Mouse (Mus musculus): ENCODE measurements around the gene Nrsn2.

The Nrsn2 gene

DNA sequence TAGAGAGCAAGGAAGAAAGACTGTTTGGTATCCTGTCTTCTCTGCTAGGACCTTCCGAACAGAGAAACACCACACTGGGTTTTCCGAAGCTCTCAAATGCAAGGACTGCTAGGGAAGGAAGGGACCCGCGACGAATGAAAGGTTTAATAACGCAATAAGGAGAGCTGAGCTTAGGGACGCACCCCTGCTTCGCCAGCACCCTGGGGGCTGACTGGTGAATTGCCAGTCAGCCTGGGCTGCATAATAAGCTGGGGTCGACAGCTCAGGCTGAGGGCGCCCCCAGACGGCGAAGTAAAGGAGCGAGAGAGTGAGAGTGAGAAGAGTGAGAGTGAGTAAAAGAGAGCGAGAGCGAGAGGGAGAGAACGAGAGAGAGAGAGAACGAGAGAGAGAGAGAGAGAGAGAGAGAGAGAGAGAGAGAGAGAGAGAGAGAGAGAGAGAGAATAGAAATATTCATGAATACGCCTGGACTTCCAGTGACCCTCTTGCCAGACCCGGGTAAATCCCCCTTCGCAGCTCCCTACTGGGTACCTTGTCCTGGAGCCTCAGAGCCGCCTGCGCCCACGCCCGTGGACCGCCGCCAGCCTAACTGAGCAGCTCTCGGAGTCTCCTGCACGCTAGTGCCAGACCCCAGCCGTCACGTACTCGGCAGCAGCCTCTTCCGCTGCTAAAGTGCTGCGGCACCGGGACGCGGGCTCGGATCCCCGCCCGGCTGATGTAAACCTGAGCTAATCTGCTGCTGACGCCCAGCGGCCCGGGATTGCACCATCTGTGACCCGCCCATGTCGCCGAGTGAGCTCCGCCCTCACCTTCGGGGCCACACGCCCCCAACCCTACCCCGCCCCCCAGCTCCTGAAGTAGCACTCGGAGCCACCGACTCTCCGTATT, 32.9 kb downstream of the Nrsn2 start, which contains the start of gene Trib3:
Trib3 (minus strand) TSS at position 704 of the 885 bp plus-strand sequence.
- DNase-seq (ENCODE audit: low spot score), result peak; percentile 70

DNA sequence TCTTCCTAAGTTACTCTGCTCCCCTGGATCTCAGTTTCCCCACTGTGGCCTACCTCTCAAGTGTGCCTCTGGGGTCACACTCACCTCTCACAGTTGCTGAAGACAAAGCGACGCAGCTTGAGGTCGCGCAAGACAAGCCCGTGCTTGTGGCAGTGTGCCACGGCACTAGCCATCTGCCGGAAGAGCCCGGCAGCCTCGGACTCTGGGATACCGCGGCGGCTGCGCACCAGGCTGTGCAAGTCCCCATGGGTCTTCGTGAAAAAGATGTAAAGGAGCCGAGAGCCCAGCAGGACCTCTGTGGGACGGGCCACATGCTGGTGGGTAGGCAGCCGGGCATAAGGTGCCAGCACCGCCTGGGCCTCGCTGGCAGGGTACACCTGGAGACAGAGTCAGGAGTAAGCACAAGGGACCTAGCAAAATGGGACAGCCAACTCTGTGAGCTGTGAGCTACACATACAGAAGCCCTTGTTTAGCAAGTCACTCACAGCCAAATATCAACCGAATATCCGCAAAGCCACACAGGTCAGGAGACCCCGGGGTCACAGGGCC, 36.7 kb downstream of the Nrsn2 start:
- DNase-seq (ENCODE audit: low spot score), result no peak

- DNase-seq (ENCODE audit: low spot score), result no peak
These were observed 38.1 kb downstream of the Nrsn2 start for GRCm38 (mm10) chr2:152338319-152338718.

DNA sequence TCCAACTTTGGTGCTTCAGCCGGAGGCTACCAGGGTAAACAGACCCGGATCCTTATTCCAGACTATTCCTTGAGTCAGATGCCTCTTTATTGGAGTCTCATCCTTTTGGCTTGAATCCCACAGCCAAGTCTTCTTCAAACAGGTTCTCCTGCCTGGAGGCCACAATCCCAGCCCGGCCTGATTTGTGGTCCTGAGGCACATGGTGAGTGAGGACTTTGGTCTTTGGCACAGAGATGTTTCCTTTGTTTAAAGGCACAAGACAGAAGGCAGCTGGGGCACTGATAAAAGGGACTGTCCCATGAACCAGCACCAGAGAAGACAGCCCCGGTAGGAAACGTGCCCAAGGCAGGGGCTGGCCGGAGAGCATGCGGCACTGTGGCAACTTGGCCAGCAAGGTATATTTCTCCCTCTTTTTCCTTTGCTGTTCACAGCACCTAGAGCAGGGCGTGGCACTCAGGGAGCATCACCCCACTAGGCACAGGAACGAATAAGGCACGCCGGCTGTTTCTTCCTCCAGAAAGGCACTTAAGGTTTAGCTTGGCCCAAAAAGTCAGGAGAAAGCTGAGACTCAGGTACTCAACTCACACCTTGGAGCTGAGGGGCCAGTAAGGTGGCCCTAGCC, 38.7 kb downstream of the Nrsn2 start:
- no peak for DNase-seq (ENCODE audit: low spot score)

- DNase-seq (ENCODE audit: low spot score), result peak; percentile 50
These were observed 39.6 kb downstream of the Nrsn2 start for GRCm38 (mm10) chr2:152336856-152337255.

GRCm38 (mm10) chr2:152335289-152335820, 41.1 kb downstream of the Nrsn2 start:
- DNase-seq (ENCODE audit: low spot score), result no peak

- no peak for DNase-seq (ENCODE audit: low spot score)
These were observed 43.0 kb downstream of the Nrsn2 start for GRCm38 (mm10) chr2:152333345-152334006.

DNA sequence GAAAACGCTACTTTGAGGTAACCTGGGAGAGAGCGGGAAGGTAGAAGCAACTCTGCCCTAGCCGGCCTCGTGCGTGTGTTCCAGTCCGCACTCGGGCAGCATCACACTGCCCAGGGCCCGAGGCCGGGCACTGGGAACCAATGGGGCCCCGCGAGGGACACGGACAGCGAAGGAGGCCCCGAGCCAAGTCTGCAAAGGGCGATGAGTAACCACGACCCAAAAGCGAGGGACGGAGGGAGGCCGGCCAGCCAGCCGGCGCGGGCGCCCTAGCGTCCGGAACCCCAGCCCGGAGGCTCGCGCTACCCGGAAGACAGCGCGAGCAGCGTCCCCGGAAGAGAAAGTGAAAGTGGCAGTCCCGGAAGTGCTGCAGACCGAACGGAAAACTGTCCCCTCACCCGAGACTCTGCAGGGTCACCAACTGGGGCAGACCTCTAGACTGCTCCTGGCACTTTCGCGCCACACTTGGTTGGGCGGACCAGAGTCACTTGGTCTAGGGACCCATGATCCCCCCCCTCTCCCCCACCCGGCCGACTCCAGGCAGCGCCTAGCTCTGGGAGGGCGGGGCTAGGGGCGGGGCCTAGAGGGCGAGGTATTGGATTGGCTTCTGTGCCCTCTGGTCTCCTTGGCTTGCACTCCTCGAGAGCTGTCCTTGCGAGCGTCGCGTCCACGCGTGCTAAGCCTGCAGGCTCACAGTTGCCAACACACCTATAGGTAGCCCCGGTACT, 44.2 kb downstream of the Nrsn2 start, which contains the start of gene Rbck1:
Rbck1 (minus strand) TSS at position 553 of the 725 bp plus-strand sequence.
- DNase-seq (ENCODE audit: low spot score), result peak; percentile 91

DNA sequence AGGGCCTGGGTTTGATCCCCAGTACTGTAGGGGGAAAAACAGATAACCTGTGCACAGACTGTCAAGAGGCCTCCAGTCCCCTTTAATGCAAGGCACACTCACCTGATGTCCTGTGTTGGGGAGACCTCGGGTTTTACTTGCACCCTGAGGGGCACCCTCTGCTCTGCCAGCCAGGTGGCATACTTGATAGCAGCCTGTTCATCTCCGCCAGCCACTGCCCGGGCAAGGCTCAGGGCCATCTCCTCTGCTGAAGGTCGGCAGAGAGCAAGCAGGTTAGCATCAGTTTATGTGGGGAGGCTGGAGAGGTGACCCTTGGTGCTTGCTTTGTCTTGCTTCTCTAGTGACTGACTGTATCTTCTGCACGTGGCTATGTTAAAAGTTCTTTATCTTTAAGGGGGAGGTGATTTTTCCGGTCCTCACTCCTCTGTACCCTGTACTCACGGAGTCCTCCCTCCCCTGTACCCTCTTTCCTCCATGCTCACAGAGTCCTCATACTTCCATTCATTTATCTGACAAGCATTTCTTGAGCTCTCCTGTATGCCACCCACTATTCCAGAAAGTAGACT, 45.5 kb downstream of the Nrsn2 start:
- no peak for DNase-seq (ENCODE audit: low spot score)

- no peak for DNase-seq (ENCODE audit: low spot score)
These were observed 48.5 kb downstream of the Nrsn2 start for GRCm38 (mm10) chr2:152327980-152328379.

DNA sequence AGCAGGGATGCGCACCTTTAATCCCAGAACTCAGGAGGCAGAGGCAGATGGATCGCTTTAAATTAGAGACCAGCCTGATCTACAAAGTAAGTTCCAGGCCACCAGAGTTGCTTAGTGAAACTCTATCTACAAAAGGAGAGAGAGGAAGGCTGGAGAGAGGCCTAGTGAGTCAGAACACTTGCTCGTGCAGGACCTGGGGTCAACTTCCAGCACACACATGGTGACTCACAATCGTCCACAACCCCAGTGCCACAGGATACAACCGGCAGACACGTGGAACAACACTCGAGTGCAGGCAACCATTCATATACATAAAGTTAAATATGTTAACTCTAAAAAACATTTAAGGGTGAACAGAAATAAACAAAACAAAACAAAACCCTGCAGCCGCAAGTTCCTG, 49.8 kb downstream of the Nrsn2 start:
- no peak for DNase-seq (ENCODE audit: low spot score)

DNA sequence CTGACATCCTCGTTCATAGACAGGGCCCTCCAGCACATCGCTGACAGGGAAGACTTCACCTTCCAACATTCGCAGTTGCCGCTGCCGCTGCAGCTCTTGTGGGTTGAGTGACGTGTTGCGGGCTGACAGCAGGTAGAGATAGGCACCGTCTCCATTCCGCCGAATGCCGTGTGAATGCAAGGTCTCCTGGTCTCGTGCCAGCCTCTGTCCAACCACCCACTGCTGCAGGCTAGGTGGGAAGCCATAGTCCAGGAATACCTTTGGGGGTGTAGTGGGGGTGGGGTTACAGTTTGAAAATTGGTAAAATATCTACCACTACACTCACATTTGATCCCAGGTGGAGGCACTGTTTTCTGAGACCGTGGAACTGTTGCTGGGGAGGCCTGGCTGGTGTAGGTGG, 50.3 kb downstream of the Nrsn2 start:
- no peak for DNase-seq (ENCODE audit: low spot score)

DNA sequence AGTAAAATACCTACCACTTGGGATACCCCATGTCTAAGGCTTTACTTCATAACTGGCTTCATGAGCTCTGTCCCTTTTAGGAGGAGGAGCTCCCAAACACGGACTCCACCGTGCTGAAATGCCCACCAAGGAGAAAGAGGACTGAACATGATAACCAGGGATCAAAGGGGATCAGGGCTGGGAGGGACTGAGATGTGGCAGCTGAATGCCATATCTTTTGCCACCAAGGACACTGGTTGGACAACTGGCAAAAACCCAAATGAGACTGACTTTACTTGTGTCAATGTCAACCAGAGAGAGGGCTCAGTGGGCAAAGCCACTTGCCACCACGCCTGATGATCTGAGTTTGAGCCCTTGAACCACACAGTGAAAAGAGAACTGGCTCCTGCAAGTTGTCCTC, 51.6 kb downstream of the Nrsn2 start:
- DNase-seq (ENCODE audit: low spot score), result no peak

DNA sequence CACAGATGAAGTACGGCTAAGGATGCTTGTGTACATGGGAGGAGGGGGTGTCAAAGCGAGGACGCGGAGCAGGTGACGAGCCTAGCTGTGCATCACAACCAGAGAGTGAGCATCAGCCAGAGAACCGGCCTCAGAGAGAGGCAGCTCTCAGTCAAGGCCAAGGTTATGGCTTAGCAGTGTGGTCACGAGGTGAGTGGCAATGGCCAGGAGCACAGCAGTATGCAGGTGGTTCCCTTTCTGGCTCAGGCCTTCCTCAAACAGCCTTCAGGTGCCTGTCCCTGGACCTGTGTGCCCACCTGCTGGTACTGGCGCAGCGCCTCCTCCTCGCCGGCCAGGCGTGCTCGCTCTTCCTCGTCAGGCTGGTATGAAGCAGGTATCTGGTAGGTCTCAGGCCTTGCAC, 52.5 kb downstream of the Nrsn2 start:
- no peak for DNase-seq (ENCODE audit: low spot score)

- no peak for DNase-seq (ENCODE audit: low spot score)
These were observed 54.2 kb downstream of the Nrsn2 start for GRCm38 (mm10) chr2:152322198-152322597.

GRCm38 (mm10) chr2:152321558-152321957, 54.9 kb downstream of the Nrsn2 start:
- no peak for DNase-seq (ENCODE audit: low spot score)
